Mouse (Mus musculus) left cerebral cortex, adult 2 months (tissue): Measurements from ENCODE around the gene Olfr1152. TPM values are rescaled to one million over a fixed set of nuclear protein-coding genes. Genes with fewer than 3 reads are reported as not detected.

Experiments used
- DNase-seq, 2 experiments: peaks; one replicate each; pipeline ENCODE4 v3.0.0; 2021 to 2022; ENCODE audit warnings: low spot score in 2 of 2, mixed read lengths in 1 of 2; ENCODE audit errors: extremely low spot score in 1 of 2
- H3K27ac ChIP-seq: fragments of 200-600 bp; 2 replicates; pipeline ENCODE4 v1.8.1; 2022
- H3K4me3 ChIP-seq: fragments of 200-600 bp; 2 replicates; pipeline ENCODE4 v1.8.1; 2022
- CTCF ChIP-seq: fragments of 200-600 bp; IDR thresholded peaks from 2 replicates; pipeline ENCODE4 v1.8.1; 2022; ENCODE audit warnings: antibody characterized with exemption, mild to moderate bottlenecking, moderate library complexity
- intact Hi-C: fragments of 180-260 bp; cut with DNase I; formaldehyde crosslinking; loops from one replicate; pipeline ENCODE4 v1.15.1; 2025
- long read RNA-seq, 2 experiments: library from polyadenylated mRNA; stranded (forward); transcript quantifications; one replicate each; pipeline ENCODE4 v2.0.0; 2021; ENCODE audit warnings: borderline mapping rate in 2 of 2
- total RNA-seq, 2 experiments: library from RNA; stranded (reverse); gene quantifications; 2 replicates each; pipeline ENCODE4 v1.2.3; 2021

Olfr1152 gene
- not detected for total RNA-seq
- long read RNA-seq, experiment 1 = 0 reads
- long read RNA-seq, experiment 2 = 0 reads

- no peak within 1 kb of the TSS for H3K27ac ChIP-seq
- intact Hi-C loops = no loop called here
- no peak within 1 kb of the TSS for H3K4me3 ChIP-seq
- no peak for DNase-seq
- no peak for TF ChIP-seq CTCF
Measured at GRCm38 (mm10) chr2:87866192-87866591, at the start of gene Olfr1152. Gene Olfr1152, plus strand, starts transcription at chr2:87866492.

- no peak for TF ChIP-seq CTCF
- Histone ChIP-seq H3K4me3 (no peak within 1 kb of the TSS), H3K27ac (no peak within 1 kb of the TSS)
- no peak for DNase-seq
- intact Hi-C loops = no loop called here
Measured at GRCm38 (mm10) chr2:87830233-87830632, 36.1 kb upstream of the Olfr1152 start, which contains the start of gene Olfr1148. Gene Olfr1148, plus strand, starts transcription at chr2:87830533.

- Histone ChIP-seq H3K27ac (no peak within 1 kb of the TSS), H3K4me3 (no peak within 1 kb of the TSS)
- no peak for DNase-seq
- intact Hi-C loops = no loop called here
- no peak for TF ChIP-seq CTCF
Measured at GRCm38 (mm10) chr2:87843693-87844092, 22.6 kb upstream of the Olfr1152 start, which contains the start of gene Olfr1150-ps1. Gene Olfr1150-ps1, plus strand, starts transcription at chr2:87843993.

- DNase-seq = no peak
- no peak for TF ChIP-seq CTCF
- no peak within 1 kb of the TSS for H3K4me3 ChIP-seq
- no peak within 1 kb of the TSS for H3K27ac ChIP-seq
- intact Hi-C loops = no loop called here
Measured at GRCm38 (mm10) chr2:87855562-87855961, 10.7 kb upstream of the Olfr1152 start, which contains the start of gene Olfr1151. Gene Olfr1151, plus strand, starts transcription at chr2:87855862.

- H3K27ac ChIP-seq = no peak within 1 kb of the TSS
- no peak for TF ChIP-seq CTCF
- H3K4me3 ChIP-seq = no peak within 1 kb of the TSS
- no peak for DNase-seq
- intact Hi-C loops = no loop called here
Measured at GRCm38 (mm10) chr2:87894662-87895061, 28.4 kb downstream of the Olfr1152 start, which contains the start of gene Olfr1153. Gene Olfr1153, plus strand, starts transcription at chr2:87894962.

GRCm38 (mm10) chr2:87905066-87905465 lies 38.8 kb downstream of the Olfr1152 start, which contains the start of gene Olfr1154:
Gene Olfr1154, minus strand, starts transcription at chr2:87905166.
- no peak for DNase-seq
- Histone ChIP-seq H3K27ac (no peak within 1 kb of the TSS), H3K4me3 (no peak within 1 kb of the TSS)
- intact Hi-C loops = no loop called here
- TF ChIP-seq CTCF = no peak

Other genes starting within 250 kb of the Olfr1152 start
- gene Olfr1131, start 239.4 kb upstream of the Olfr1152 start, total RNA-seq = not detected
- gene Olfr1132, start 229.0 kb upstream of the Olfr1152 start, total RNA-seq = not detected
- not detected for gene Olfr1133, start 219.1 kb upstream of the Olfr1152 start, total RNA-seq
- not detected for gene Olfr1134, start 208.0 kb upstream of the Olfr1152 start, total RNA-seq
- gene Olfr1135, start 192.8 kb upstream of the Olfr1152 start, total RNA-seq = not detected
- not detected for gene Olfr1136, start 172.5 kb upstream of the Olfr1152 start, total RNA-seq
- gene Olfr1137, start 153.3 kb upstream of the Olfr1152 start, total RNA-seq = not detected
- gene Olfr1138, start 126.5 kb upstream of the Olfr1152 start, total RNA-seq = not detected
- not detected for gene Olfr1140, start 122.7 kb upstream of the Olfr1152 start, total RNA-seq
- not detected for gene Olfr1141, start 112.5 kb upstream of the Olfr1152 start, total RNA-seq
- not detected for gene Olfr152, start 87.0 kb upstream of the Olfr1152 start, total RNA-seq
- gene Olfr1143, start 65.9 kb upstream of the Olfr1152 start, total RNA-seq = not detected
- gene Olfr1145, start 56.7 kb upstream of the Olfr1152 start, total RNA-seq = not detected
- not detected for gene Olfr1148, start 36.0 kb upstream of the Olfr1152 start, total RNA-seq
- not detected for gene Olfr1150-ps1, start 22.5 kb upstream of the Olfr1152 start, total RNA-seq
- gene Olfr1151, start 10.6 kb upstream of the Olfr1152 start, total RNA-seq = not detected
- not detected for gene Olfr1153, start 28.5 kb downstream of the Olfr1152 start, total RNA-seq
- gene Olfr1154, start 38.7 kb downstream of the Olfr1152 start, total RNA-seq = not detected
- not detected for gene Olfr1155, start 78.6 kb downstream of the Olfr1152 start, total RNA-seq
- not detected for gene Olfr1156, start 86.6 kb downstream of the Olfr1152 start, total RNA-seq
- not detected for gene Olfr1157, start 101.8 kb downstream of the Olfr1152 start, total RNA-seq
- gene Olfr74, start 108.2 kb downstream of the Olfr1152 start, total RNA-seq = not detected
- not detected for gene Olfr1158, start 123.6 kb downstream of the Olfr1152 start, total RNA-seq
- gene Olfr1160, start 141.8 kb downstream of the Olfr1152 start, total RNA-seq = not detected
- gene Olfr1161, start 156.3 kb downstream of the Olfr1152 start, total RNA-seq = not detected
- not detected for gene Olfr73, start 171.2 kb downstream of the Olfr1152 start, total RNA-seq
- gene Olfr1162, start 184.6 kb downstream of the Olfr1152 start, total RNA-seq = not detected
- gene Olfr1163, start 205.3 kb downstream of the Olfr1152 start, total RNA-seq = not detected
- not detected for gene Olfr1164, start 227.5 kb downstream of the Olfr1152 start, total RNA-seq